Mouse (Mus musculus): ENCODE measurements around the gene Pfdn5. TPM values are rescaled to one million over a fixed set of nuclear protein-coding genes. Genes with fewer than 3 reads are reported as not detected.
A peak's percentile ranks its signal among the peaks of the same experiment; 100 is the strongest.

The Pfdn5 gene
- 280 and 283 TPM in 2 replicates for polyA plus RNA-seq (2015; fragmentation: Nextera tagmentation; extraction: Ambion mirVana)

- peaks cover 12% of the 10 kb centered on the region; the same call in 1 of the 2 replicates for H3K36me3 ChIP-seq (ENCODE audit: control insufficient read depth, insufficient read depth, low read length)
- peak within 1 kb of the TSS; percentile 81 for H3K9ac ChIP-seq (ENCODE audit: low read depth, low read length)
- peak within 1 kb of the TSS; percentile 81 for H3K4me3 ChIP-seq (ENCODE audit: low read length)
- ATAC-seq = peak; percentile 92
- H3K4me2 ChIP-seq (ENCODE audit: low read depth, low read length) = peak within 1 kb of the TSS; percentile 75
- peak within 1 kb of the TSS; percentile 63 for H3K27ac ChIP-seq (ENCODE audit: low read length)
- no peaks in the 10 kb centered on the region for H3K27me3 ChIP-seq (replicated peaks; ENCODE audit: control insufficient read depth, insufficient read depth, low read length)
- peaks cover 8% of the 10 kb centered on the region; the same call in 1 of the 2 replicates for H3K4me1 ChIP-seq (ENCODE audit: control insufficient read depth, insufficient read depth, low read length)
- under 1% methylated on average over 40 of the region's 40 CpGs for WGBS
- no peaks in the 10 kb centered on the region for H3K9me3 ChIP-seq (ENCODE audit: control insufficient read depth, low read length)
Measured at GRCm38 (mm10) chr15:102326022-102326576, at the start of gene Pfdn5. Gene Pfdn5, plus strand, starts transcription at chr15:102326116.

GRCm38 (mm10) chr15:102278726-102279091, 47.2 kb upstream of the Pfdn5 start:
- 0 out of 2 replicates have a peak, but pooled peaks have one; percentile 3 for ATAC-seq
- peak overlapping the region; percentile 94 for H3K27ac ChIP-seq (ENCODE audit: low read length)
- no peaks in the 10 kb centered on the region for H3K9me3 ChIP-seq (ENCODE audit: control insufficient read depth, low read length)
- peaks cover 14% of the 10 kb centered on the region for H3K4me1 ChIP-seq (ENCODE audit: control insufficient read depth, insufficient read depth, low read length)
- peaks cover 11% of the 10 kb centered on the region for H3K36me3 ChIP-seq (ENCODE audit: control insufficient read depth, insufficient read depth, low read length)
- peak overlapping the region; percentile 70 for H3K4me2 ChIP-seq (ENCODE audit: low read depth, low read length)
- peak overlapping the region; percentile 92 for H3K9ac ChIP-seq (ENCODE audit: low read depth, low read length)
- WGBS = 30% methylated on average over 7 of the region's 7 CpGs
- H3K4me3 ChIP-seq (ENCODE audit: low read length) = peak overlapping the region; percentile 88
- no peaks in the 10 kb centered on the region for H3K27me3 ChIP-seq (replicated peaks; ENCODE audit: control insufficient read depth, insufficient read depth, low read length)

- Histone ChIP-seq H3K9me3 (ENCODE audit: control insufficient read depth, low read length) (no peaks in the 10 kb centered on the region), H3K4me3 (ENCODE audit: low read length) (peak within 1 kb of the TSS; percentile 88), H3K9ac (ENCODE audit: low read depth, low read length) (peak within 1 kb of the TSS; percentile 92), H3K27me3 (replicated peaks; ENCODE audit: control insufficient read depth, insufficient read depth, low read length) (no peaks in the 10 kb centered on the region), H3K36me3 (ENCODE audit: control insufficient read depth, insufficient read depth, low read length) (peaks cover 11% of the 10 kb centered on the region), H3K4me2 (ENCODE audit: low read depth, low read length) (peak within 1 kb of the TSS; percentile 70), H3K4me1 (ENCODE audit: control insufficient read depth, insufficient read depth, low read length) (peaks cover 14% of the 10 kb centered on the region), H3K27ac (ENCODE audit: low read length) (peak within 1 kb of the TSS; percentile 94)
- under 1% methylated on average over 65 of the region's 65 CpGs for WGBS
- ATAC-seq = peak; percentile 95
Measured at GRCm38 (mm10) chr15:102279092-102279782, 46.7 kb upstream of the Pfdn5 start, which contains the start of gene Mfsd5. Gene Mfsd5, plus strand, starts transcription at chr15:102279454.

GRCm38 (mm10) chr15:102279783-102280520, 46.0 kb upstream of the Pfdn5 start:
- H3K4me2 ChIP-seq (ENCODE audit: low read depth, low read length) = peak overlapping the region; percentile 70
- no peaks in the 10 kb centered on the region for H3K9me3 ChIP-seq (ENCODE audit: control insufficient read depth, low read length)
- peak overlapping the region; percentile 92 for H3K9ac ChIP-seq (ENCODE audit: low read depth, low read length)
- 24% methylated on average over 13 of the region's 13 CpGs for WGBS
- peaks cover 11% of the 10 kb centered on the region for H3K36me3 ChIP-seq (ENCODE audit: control insufficient read depth, insufficient read depth, low read length)
- ATAC-seq = peak; percentile 41
- no peaks in the 10 kb centered on the region for H3K27me3 ChIP-seq (replicated peaks; ENCODE audit: control insufficient read depth, insufficient read depth, low read length)
- peaks cover 14% of the 10 kb centered on the region for H3K4me1 ChIP-seq (ENCODE audit: control insufficient read depth, insufficient read depth, low read length)
- peak overlapping the region; percentile 94 for H3K27ac ChIP-seq (ENCODE audit: low read length)
- peak overlapping the region; percentile 88 for H3K4me3 ChIP-seq (ENCODE audit: low read length)

GRCm38 (mm10) chr15:102280623-102281022, 45.3 kb upstream of the Pfdn5 start:
- Histone ChIP-seq H3K27me3 (replicated peaks; ENCODE audit: control insufficient read depth, insufficient read depth, low read length) (no peaks in the 10 kb centered on the region), H3K36me3 (ENCODE audit: control insufficient read depth, insufficient read depth, low read length) (peaks cover 11% of the 10 kb centered on the region), H3K4me1 (ENCODE audit: control insufficient read depth, insufficient read depth, low read length) (peaks cover 14% of the 10 kb centered on the region), H3K9me3 (ENCODE audit: control insufficient read depth, low read length) (no peaks in the 10 kb centered on the region), H3K9ac (ENCODE audit: low read depth, low read length) (no peak overlapping the region), H3K27ac (ENCODE audit: low read length) (no peak overlapping the region), H3K4me3 (ENCODE audit: low read length) (peak overlapping the region; percentile 88), H3K4me2 (ENCODE audit: low read depth, low read length) (peak overlapping the region; percentile 70; the same call in 1 of the 2 replicates)
- WGBS = 94% methylated on average over 19 of the region's 19 CpGs
- ATAC-seq = no peak

GRCm38 (mm10) chr15:102282463-102283292, 43.2 kb upstream of the Pfdn5 start:
- H3K27ac ChIP-seq (ENCODE audit: low read length) = no peak overlapping the region
- no peak for ATAC-seq
- 67% methylated on average over 8 of the region's 8 CpGs for WGBS
- H3K36me3 ChIP-seq (ENCODE audit: control insufficient read depth, insufficient read depth, low read length) = peaks cover 11% of the 10 kb centered on the region
- H3K4me3 ChIP-seq (ENCODE audit: low read length) = no peak overlapping the region
- H3K27me3 ChIP-seq (replicated peaks; ENCODE audit: control insufficient read depth, insufficient read depth, low read length) = no peaks in the 10 kb centered on the region
- peaks cover 14% of the 10 kb centered on the region for H3K4me1 ChIP-seq (ENCODE audit: control insufficient read depth, insufficient read depth, low read length)
- H3K9me3 ChIP-seq (ENCODE audit: control insufficient read depth, low read length) = no peaks in the 10 kb centered on the region
- H3K9ac ChIP-seq (ENCODE audit: low read depth, low read length) = 0 out of 2 replicates have a peak overlapping the region, but pooled peaks have one; percentile 2
- no peak overlapping the region for H3K4me2 ChIP-seq (ENCODE audit: low read depth, low read length)

- H3K27ac ChIP-seq (ENCODE audit: low read length) = no peak overlapping the region
- 67% methylated on average over 3 of the region's 3 CpGs for WGBS
- no peaks in the 10 kb centered on the region for H3K9me3 ChIP-seq (ENCODE audit: control insufficient read depth, low read length)
- H3K4me3 ChIP-seq (ENCODE audit: low read length) = no peak overlapping the region
- H3K4me2 ChIP-seq (ENCODE audit: low read depth, low read length) = no peak overlapping the region
- H3K27me3 ChIP-seq (replicated peaks; ENCODE audit: control insufficient read depth, insufficient read depth, low read length) = no peaks in the 10 kb centered on the region
- no peak for ATAC-seq
- H3K36me3 ChIP-seq (ENCODE audit: control insufficient read depth, insufficient read depth, low read length) = peaks cover 11% of the 10 kb centered on the region
- H3K4me1 ChIP-seq (ENCODE audit: control insufficient read depth, insufficient read depth, low read length) = peaks cover 13% of the 10 kb centered on the region
- no peak overlapping the region for H3K9ac ChIP-seq (ENCODE audit: low read depth, low read length)
Measured at GRCm38 (mm10) chr15:102283648-102284047, 42.3 kb upstream of the Pfdn5 start.

- Histone ChIP-seq H3K36me3 (ENCODE audit: control insufficient read depth, insufficient read depth, low read length) (no peaks in the 10 kb centered on the region), H3K9me3 (ENCODE audit: control insufficient read depth, low read length) (no peaks in the 10 kb centered on the region), H3K9ac (ENCODE audit: low read depth, low read length) (no peak overlapping the region), H3K27me3 (replicated peaks; ENCODE audit: control insufficient read depth, insufficient read depth, low read length) (no peaks in the 10 kb centered on the region), H3K4me3 (ENCODE audit: low read length) (no peak overlapping the region), H3K4me2 (ENCODE audit: low read depth, low read length) (no peak overlapping the region), H3K4me1 (ENCODE audit: control insufficient read depth, insufficient read depth, low read length) (no peaks in the 10 kb centered on the region), H3K27ac (ENCODE audit: low read length) (no peak overlapping the region)
- ATAC-seq = no peak
Measured at GRCm38 (mm10) chr15:102287395-102287794, 38.5 kb upstream of the Pfdn5 start.
